Mouse (Mus musculus) heart, adult 2 months (tissue): ENCODE results near the gene Btbd3.

Experiments used
- CTCF ChIP-seq: fragments of 200-600 bp; IDR thresholded peaks from 2 replicates; pipeline ENCODE4 v1.8.1; 2022; ENCODE audit warnings: antibody characterized with exemption, mild to moderate bottlenecking, moderate library complexity
- EP300 ChIP-seq: fragments of 200-500 bp; IDR thresholded peaks from 2 replicates; pipeline ENCODE4 v1.6.1; 2011; ENCODE audit warnings: low read depth, low read length, control low read depth; ENCODE audit not compliant: insufficient read depth
- POLR2A ChIP-seq: fragments of 200-500 bp; IDR thresholded peaks from 2 replicates; pipeline ENCODE4 v1.6.1; 2011; ENCODE audit warnings: mild to moderate bottlenecking, low read depth, low read length, control low read depth; ENCODE audit not compliant: insufficient read depth

DNA sequence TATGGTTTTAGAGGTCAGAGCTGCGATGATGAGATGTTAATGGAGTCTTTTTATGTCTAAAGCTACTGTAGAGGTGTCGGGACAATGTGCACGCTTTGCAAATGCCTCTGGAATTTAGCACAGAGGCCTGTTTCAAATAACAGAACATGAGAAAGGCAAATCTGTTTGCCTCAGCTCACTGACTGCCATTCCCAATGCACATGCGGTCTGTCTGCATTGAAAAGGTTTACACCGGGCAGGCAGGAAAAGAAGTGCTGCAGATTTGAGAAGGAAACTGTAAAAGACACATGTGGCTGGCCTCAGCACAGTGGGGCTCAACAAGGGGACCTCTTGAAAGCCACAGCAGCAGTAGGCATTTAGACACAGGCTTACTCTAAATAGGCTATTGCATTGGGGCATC lies 156.2 kb downstream of the Btbd3 start:
- TF ChIP-seq CTCF (no peak), POLR2A (no peak), EP300 (no peak)
